Mouse (Mus musculus): ENCODE measurements around the gene Cit.

DNA sequence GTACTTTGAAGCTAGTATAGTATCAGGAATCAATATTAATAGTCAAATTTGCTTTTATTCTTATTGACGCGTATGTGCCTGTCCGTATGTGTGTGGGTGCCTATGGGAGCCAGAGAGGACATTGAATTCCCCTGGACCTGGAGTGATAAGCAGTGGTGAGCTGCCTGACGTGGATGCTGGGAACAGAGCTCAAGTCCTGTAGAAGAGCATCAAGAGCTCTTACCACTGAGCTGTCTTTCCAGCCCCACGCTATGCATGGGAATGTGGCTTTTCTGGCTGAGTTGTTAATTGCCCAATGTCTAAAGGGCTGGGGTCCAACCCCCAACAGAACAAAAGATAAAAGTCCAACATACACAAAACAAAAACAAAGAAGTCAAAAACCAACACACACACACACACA lies 131.4 kb downstream of the Cit start:
- no peak for TF ChIP-seq CTCF (IDR thresholded peaks at IDR 0.05; ENCODE audit: low read depth, low read length)
- TF ChIP-seq POLR2A (IDR thresholded peaks at IDR 0.05; ENCODE audit: borderline replicate concordance, low read depth, low read length): no peak
